Mouse (Mus musculus) midbrain, postnatal 0 days (tissue): ENCODE measurements around the gene Cdc6. TPM values are rescaled to one million over a fixed set of nuclear protein-coding genes. Genes with fewer than 3 reads are reported as not detected.

Experiments
- ATAC-seq: fragments of 200-750 bp; cut with Nextera tagmentation; 2 replicates; pipeline ENCODE4 v1.8.0; 2017; ENCODE audit warnings: moderate number of reproducible peaks, mild to moderate bottlenecking, moderate TSS enrichment, moderate library complexity; ENCODE audit not compliant: low FRiP score
- DNase-seq: peaks from one replicate; pipeline ENCODE4 v3.0.0-alpha.2; 2015; ENCODE audit warnings: low spot score
- H3K27ac ChIP-seq: fragments of 300-500 bp; sonication (generic); 2 replicates; pipeline ENCODE4 v1.5.1; 2014; ENCODE audit warnings: low read depth, mild to moderate bottlenecking, low read length, mixed read lengths
- H3K27me3 ChIP-seq: fragments of 300-500 bp; sonication (generic); 2 replicates; pipeline ENCODE4 v1.6.1; 2014; ENCODE audit warnings: low read length, control low read depth, mixed read lengths; ENCODE audit not compliant: insufficient read depth
- H3K36me3 ChIP-seq: fragments of 300-500 bp; sonication (generic); 2 replicates; pipeline ENCODE4 v1.6.1; 2014; ENCODE audit warnings: low read length, control low read depth, mixed read lengths; ENCODE audit not compliant: insufficient read depth
- H3K4me1 ChIP-seq: fragments of 300-500 bp; sonication (generic); 2 replicates; pipeline ENCODE4 v1.6.1; 2014; ENCODE audit warnings: mild to moderate bottlenecking, control low read depth, antibody characterized with exemption, low read length, mixed read lengths; ENCODE audit not compliant: insufficient read depth
- H3K4me2 ChIP-seq: fragments of 300-500 bp; sonication (generic); 2 replicates; pipeline ENCODE4 v1.6.1; 2014; ENCODE audit warnings: low read depth, mild to moderate bottlenecking, low read length, mixed read lengths; ENCODE audit not compliant: poor library complexity, severe bottlenecking
- H3K4me3 ChIP-seq: fragments of 300-500 bp; sonication (generic); 2 replicates; pipeline ENCODE4 v1.5.1; 2014; ENCODE audit warnings: low read depth, mild to moderate bottlenecking, low read length, moderate library complexity
- H3K9ac ChIP-seq: fragments of 300-500 bp; sonication (generic); replicated peaks from 2 replicates; pipeline ENCODE4 v1.6.1; 2014; ENCODE audit warnings: mild to moderate bottlenecking, low read length, moderate library complexity, mixed read lengths; ENCODE audit not compliant: poor library complexity, severe bottlenecking
- H3K9me3 ChIP-seq: fragments of 300-500 bp; sonication (generic); 2 replicates; pipeline ENCODE4 v1.6.1; 2016; ENCODE audit warnings: low read length, control low read depth
- CTCF ChIP-seq: IDR thresholded peaks from 2 replicates; pipeline ENCODE4 v1.5.1; 2016; ENCODE audit warnings: antibody characterized with exemption, mild to moderate bottlenecking
- WGBS: fragments of 180-500 bp; shearing (Covaris S2); extraction: QIAGEN DNeasy Blood & Tissue Kit; methylation state at CpG from one replicate; pipeline ENCODE4 v1.1.7; 2014; 5-methylcytosine and 5-hydroxymethylcytosine counted together
- polyA plus RNA-seq: library from polyadenylated mRNA; unstranded; fragments of >200 nt; fragmentation: Nextera tagmentation; extraction: Ambion mirVana; gene quantifications from 2 replicates; pipeline ENCODE4 v1.2.1, GENCODE M21; 2015
- total RNA-seq: library from RNA; depleted of rRNA; stranded (reverse); fragments of >200 nt; gene quantifications from 2 replicates; pipeline ENCODE4 v1.2.3, GENCODE M21; 2014

Gene Cdc6
- total and polyA plus RNA-seq, 2 experiments from 2014 or later, result 0.44 to 0.52 TPM

DNA sequence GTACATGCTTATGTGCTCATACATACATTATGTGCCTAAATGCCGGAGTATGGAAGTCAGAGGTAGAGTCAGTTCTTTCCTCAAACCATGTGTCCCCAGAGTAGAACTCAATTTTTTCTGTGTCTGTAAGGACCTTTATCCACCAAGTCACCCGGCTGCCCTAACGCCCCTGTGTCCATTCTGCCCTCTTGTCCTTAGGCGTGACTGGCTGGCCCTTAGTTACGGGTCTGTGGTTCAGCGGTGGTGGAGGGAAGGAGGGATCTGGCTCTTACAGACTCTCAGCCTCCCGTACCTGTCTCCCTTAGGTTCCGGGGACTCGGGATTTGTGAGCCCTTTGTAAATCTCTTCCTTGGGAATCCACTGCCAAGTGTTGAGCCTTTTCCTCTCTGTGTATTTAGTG, 30.6 kb upstream of the Cdc6 start:
- H3K4me2 ChIP-seq, result no peak overlapping the region
- no peak for TF ChIP-seq CTCF
- ATAC-seq, result no peak

DNA sequence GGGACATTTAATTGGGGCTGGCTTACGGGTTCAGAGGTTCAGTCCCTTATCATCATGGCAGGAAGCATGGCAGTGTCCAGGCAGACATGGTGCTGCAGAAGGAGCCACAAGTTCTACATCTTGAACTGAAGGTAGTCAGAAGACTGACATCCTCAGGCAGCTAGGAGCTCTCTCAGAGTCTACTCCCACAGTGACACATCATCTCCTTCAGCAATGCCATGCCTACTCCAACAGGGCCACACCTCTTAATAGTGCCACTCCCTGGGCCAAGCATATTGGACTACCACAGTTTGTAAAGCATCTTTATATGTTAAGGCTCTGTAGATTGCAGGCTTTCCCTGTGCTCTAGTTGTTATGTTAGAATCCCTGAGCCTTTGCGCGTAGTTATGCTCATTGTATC, 19.9 kb upstream of the Cdc6 start:
- H3K4me1 ChIP-seq, result no peaks in the 10 kb centered on the region
- 98% methylated on average over 3 of the region's 3 CpGs for WGBS

More for the DNA sequence above, 30.6 kb upstream of the Cdc6 start:
- Histone ChIP-seq H3K9me3 (no peaks in the 10 kb centered on the region), H3K27me3 (no peaks in the 10 kb centered on the region), H3K36me3 (no peaks in the 10 kb centered on the region), H3K4me1 (no peaks in the 10 kb centered on the region), H3K4me3 (no peak overlapping the region), H3K9ac (no peak overlapping the region), H3K27ac (no peak overlapping the region)
- DNase-seq, result no peak
- 71% methylated on average over 9 of the region's 9 CpGs for WGBS

DNA sequence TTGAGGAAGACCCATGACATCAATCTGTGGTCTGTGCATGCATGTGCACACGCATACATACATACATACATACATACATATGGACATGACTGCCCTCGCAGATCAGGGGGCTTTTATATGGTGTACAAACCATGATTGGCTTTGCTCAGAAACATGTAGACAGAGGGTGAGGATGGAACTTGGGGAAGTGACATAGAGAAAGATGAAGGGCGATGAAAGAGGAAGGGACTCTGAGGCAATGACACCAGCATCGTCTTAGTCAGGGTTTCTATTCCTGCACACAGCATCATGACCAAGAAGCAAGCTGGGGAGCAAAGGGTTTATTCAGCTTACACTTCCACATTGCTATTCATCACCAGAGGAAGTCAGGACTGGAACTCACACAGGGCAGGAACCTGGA, 18.5 kb upstream of the Cdc6 start:
- H3K36me3 ChIP-seq, result peaks cover 50% of the 10 kb centered on the region
- H3K4me1 ChIP-seq, result no peaks in the 10 kb centered on the region
- H3K27ac ChIP-seq, result no peak overlapping the region
- no peak for TF ChIP-seq CTCF
- no peak overlapping the region for H3K4me3 ChIP-seq
- H3K9me3 ChIP-seq, result no peaks in the 10 kb centered on the region
- ATAC-seq (no peak), DNase-seq (no peak)
- no peak overlapping the region for H3K4me2 ChIP-seq
- H3K9ac ChIP-seq, result no peak overlapping the region
- WGBS, result 98% methylated on average over 4 of the region's 4 CpGs
- H3K27me3 ChIP-seq, result no peaks in the 10 kb centered on the region

More for the DNA sequence above, 19.9 kb upstream of the Cdc6 start:
- TF ChIP-seq CTCF, result no peak
- DNase-seq (no peak), ATAC-seq (no peak)
- H3K9ac ChIP-seq, result no peak overlapping the region
- H3K9me3 ChIP-seq, result no peaks in the 10 kb centered on the region
- H3K4me3 ChIP-seq, result no peak overlapping the region
- H3K4me2 ChIP-seq, result no peak overlapping the region
- H3K27ac ChIP-seq, result no peak overlapping the region
- H3K27me3 ChIP-seq, result no peaks in the 10 kb centered on the region
- H3K36me3 ChIP-seq, result peaks cover 44% of the 10 kb centered on the region

DNA sequence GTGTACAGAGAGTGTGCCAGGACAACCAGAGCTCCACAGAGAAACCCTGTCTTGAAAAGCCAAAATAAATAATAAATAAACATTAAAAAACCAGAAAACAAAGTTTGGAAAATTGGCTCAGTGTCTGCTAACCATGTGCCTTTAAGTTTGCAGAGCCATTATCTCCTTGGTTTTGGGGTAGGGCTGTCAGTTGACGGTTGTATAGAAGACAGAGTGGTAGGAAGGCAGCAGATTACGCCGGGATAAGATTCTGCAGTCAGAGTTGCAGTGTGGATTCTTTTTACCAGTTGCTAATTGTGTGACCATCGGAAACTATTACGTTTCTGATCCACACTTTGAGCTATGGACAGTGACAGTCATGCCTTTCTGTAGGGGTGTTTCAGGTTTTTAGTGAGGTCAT, 17.6 kb upstream of the Cdc6 start:
- Histone ChIP-seq H3K4me3 (no peak overlapping the region), H3K9ac (no peak overlapping the region), H3K4me2 (no peak overlapping the region), H3K27me3 (no peaks in the 10 kb centered on the region), H3K4me1 (no peaks in the 10 kb centered on the region), H3K36me3 (peaks cover 53% of the 10 kb centered on the region), H3K27ac (no peak overlapping the region), H3K9me3 (no peaks in the 10 kb centered on the region)
- ATAC-seq (no peak), DNase-seq (no peak)
- TF ChIP-seq CTCF, result no peak
- 93% methylated on average over 5 of the region's 5 CpGs for WGBS

DNA sequence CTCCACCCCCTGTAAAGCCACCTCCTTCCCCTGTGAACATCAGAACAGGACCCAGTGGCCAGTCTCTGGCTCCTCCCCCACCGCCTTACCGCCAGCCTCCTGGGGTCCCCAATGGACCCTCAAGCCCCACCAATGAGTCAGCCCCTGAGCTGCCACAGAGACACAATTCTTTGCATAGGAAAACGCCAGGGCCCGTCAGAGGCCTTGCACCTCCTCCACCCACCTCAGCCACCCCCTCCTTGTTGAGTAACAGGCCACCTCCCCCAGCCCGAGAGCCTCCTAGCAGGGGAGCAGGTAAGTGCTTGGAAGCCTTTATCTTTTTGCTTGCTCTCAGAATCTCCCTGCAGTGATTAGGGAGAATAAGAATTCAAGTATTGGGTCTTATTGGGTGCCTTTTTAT, 15.2 kb upstream of the Cdc6 start:
- no peak overlapping the region for H3K27ac ChIP-seq
- H3K9ac ChIP-seq, result no peak overlapping the region
- no peak overlapping the region for H3K4me3 ChIP-seq
- no peak for TF ChIP-seq CTCF
- no peaks in the 10 kb centered on the region for H3K9me3 ChIP-seq
- DNase-seq (no peak), ATAC-seq (no peak)
- 54% methylated on average over 4 of the region's 5 CpGs for WGBS
- peaks cover 58% of the 10 kb centered on the region for H3K36me3 ChIP-seq
- H3K4me2 ChIP-seq, result no peak overlapping the region
- H3K4me1 ChIP-seq, result no peaks in the 10 kb centered on the region
- H3K27me3 ChIP-seq, result no peaks in the 10 kb centered on the region

DNA sequence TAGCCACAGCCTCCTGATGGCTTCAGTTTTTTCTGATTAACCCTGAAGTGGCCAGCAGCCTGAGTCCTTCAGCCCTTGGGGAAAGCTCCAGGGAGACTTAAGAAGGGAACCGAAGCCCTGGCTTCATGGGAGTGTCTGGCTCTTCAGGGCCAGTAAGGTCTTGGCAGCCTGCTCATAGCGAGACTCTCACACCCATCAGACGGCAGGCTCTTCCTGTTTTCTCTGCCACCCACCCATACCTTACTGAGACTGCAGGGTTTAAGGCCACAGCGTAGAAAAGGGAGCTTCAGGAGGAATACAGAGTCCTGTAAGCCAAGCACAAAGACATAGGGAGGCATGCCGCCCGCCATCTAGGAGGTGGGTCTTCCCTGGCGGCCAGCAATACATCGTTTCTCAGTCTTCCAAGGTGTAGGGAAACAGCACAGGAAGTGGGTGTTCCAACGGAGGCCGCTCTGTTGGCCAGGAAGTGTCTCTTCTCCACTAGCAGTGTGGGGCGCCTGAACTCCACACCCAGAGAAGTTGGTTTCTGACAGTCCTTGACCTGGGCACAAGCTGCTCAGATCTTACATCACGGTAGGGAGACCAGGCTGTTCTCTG, 7.0 kb upstream of the Cdc6 start:
- H3K4me1 ChIP-seq, result no peaks in the 10 kb centered on the region
- H3K4me3 ChIP-seq, result no peak overlapping the region
- no peaks in the 10 kb centered on the region for H3K9me3 ChIP-seq
- H3K36me3 ChIP-seq, result peaks cover 47% of the 10 kb centered on the region
- H3K9ac ChIP-seq, result no peak overlapping the region
- DNase-seq (no peak), ATAC-seq (no peak)
- H3K27me3 ChIP-seq, result no peaks in the 10 kb centered on the region
- 89% methylated on average over 12 of the region's 12 CpGs for WGBS
- no peak overlapping the region for H3K27ac ChIP-seq
- TF ChIP-seq CTCF, result no peak
- no peak overlapping the region for H3K4me2 ChIP-seq
